Mouse (Mus musculus) colon, adult 2 months (tissue): Measurements from ENCODE around the gene Edn3. TPM values are rescaled to one million over a fixed set of nuclear protein-coding genes. Genes with fewer than 3 reads are reported as not detected.

Source experiments
- polyA plus RNA-seq: library from polyadenylated mRNA; depleted of rRNA; stranded (reverse); fragments of >200 nt; gene quantifications from 2 replicates; pipeline ENCODE4 v1.2.3, GENCODE M21; 2012; rRNA removed

Edn3 gene
- 2.7 and 3.6 TPM in 2 replicates for polyA plus RNA-seq

GRCm38 (mm10) chr2:174760479-174761121 lies at the start of gene Edn3:
Edn3 (plus strand) TSS chr2:174760619.

Other genes starting within 250 kb of the Edn3 start
- gene Zfp831, start 117.1 kb upstream of the Edn3 start, polyA plus RNA-seq, result 0.09 and 0.17 TPM in 2 replicates
- gene Gm14444, start 249.6 kb downstream of the Edn3 start, polyA plus RNA-seq, result not detected in 2 replicates